Mouse (Mus musculus) thymus, adult 2 months (tissue): ENCODE measurements at regions not wholly inside any gene's neighbourhood (a gene's known extent, or its start where the extent isn't known, plus 50 kb on each side); places are given as distances from the start of the nearest gene placed in this dataset.

Experiments used
- CTCF ChIP-seq: fragments of 200-500 bp; IDR thresholded peaks from 2 replicates; pipeline ENCODE4 v1.5.1; 2012; ENCODE audit warnings: mild to moderate bottlenecking, control low read depth, low read length, moderate library complexity, borderline replicate concordance; ENCODE audit not compliant: control insufficient read depth, poor library complexity, insufficient read depth; ENCODE audit errors: extremely low read depth
- POLR2A ChIP-seq: fragments of 200-500 bp; IDR thresholded peaks from 2 replicates; pipeline ENCODE4 v1.6.1; 2012; ENCODE audit warnings: mild to moderate bottlenecking, low read length, control low read depth, moderate library complexity; ENCODE audit not compliant: control insufficient read depth, poor library complexity, insufficient read depth; ENCODE audit errors: extremely low read depth

DNA sequence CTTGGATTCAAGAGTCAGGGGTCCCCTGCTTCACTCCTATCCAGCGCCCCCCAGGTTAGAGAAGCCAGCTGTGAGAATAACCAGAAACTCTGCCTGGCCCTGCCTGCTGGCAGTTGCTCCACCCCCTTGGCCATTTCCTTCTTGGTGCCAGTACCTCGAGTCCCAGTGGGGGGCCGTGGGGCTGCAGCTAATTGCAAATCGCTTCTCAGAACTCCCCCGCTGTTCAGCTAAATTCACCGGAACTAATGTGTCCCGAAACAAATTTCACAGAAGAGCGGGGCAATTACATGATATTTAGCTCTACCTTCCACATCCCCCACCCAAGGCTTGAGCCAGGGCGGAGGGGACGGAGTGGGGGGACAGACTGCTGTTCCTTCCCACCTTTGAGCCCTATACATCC lies 134.3 kb upstream of the Lhx5 start:
- TF ChIP-seq CTCF (no peak), POLR2A (no peak)
